Mouse (Mus musculus): ENCODE data around the gene Dhx30.

Dhx30 gene

DNA sequence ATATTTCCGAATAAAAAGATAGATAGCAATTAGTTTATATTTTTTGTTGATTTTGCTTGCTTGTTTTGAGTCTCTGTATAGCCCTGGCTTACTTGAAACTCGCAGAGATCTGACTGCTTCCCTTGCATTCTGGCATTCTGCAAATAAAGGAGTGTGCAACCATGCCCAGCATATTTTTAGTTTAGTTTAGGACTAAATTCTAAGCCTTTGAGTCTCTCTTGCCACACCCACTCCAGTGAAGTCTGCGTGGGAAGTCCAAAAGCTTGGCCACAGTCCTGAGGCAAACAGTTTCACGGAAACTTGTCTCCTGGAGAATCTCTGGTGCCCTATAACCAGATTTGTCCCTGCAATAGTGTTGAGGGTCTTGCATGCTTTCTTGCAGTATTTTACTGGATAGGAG is 73.3 kb downstream of the Dhx30 start:
- DNase-seq, result no peak

DNA sequence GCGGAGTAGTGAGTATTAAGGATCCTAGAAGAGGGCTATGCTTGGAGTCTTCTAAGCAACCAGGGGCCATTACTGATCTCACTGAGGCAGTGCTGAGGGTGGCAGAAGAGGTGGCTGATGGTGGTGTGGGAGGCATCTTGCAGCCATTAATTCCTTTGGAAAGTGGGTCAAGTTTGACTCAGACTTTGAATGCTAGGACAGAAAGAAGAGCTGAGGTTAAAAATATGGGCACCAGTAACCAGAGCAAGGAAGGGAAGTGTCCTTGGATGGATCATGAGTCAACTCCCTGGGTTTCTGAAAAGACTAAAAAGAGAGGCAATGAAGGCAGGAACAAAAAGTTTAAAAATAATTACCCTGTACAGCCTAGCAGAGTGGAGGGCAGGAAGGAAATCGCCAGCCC is 79.1 kb downstream of the Dhx30 start:
- DNase-seq, result no peak

DNA sequence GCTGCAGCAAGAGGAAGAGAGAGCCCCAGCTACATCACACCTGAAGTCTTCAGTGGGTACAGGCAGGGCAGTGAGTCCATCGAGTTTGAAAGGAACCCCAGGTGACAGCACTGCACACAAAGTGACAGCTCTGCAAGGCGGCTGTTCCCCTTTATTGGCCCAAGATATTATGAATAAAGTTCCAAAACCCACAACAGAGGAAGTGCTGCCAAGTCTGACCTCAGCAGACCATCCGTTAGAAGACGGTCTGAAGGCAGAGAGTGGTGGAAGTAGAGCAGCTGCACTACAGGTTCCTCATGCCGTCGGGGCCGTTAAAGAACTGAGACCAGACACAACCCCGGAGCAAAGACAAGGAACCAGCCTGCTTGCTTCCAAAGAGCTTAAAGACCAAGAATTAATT is 79.7 kb downstream of the Dhx30 start:
- no peak for DNase-seq

DNA sequence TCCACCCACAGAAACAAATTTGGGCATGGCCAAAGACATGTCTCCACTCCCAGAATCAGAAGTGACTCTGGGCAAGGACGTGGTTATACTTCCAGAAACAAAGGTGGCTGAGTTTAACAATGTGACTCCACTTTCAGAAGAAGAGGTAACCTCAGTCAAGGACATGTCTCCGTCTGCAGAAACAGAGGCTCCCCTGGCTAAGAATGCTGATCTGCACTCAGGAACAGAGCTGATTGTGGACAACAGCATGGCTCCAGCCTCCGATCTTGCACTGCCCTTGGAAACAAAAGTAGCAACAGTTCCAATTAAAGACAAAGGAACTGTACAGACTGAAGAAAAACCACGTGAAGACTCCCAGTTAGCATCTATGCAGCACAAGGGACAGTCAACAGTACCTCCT is 82.5 kb downstream of the Dhx30 start:
- no peak for DNase-seq

Data from cerebellum, postnatal 25 days (tissue).